Mouse (Mus musculus) forebrain, embryonic 12.5 days (tissue): ENCODE measurements at regions not wholly inside any gene's neighbourhood (a gene's known extent, or its start where the extent isn't known, plus 50 kb on each side); places are given as distances from the start of the nearest gene placed in this dataset.
"Not testable (repeated sequence)": the region's sequence is repeated elsewhere in the genome, so short reads cannot be mapped to it uniquely, and the experiment has no call there.

Experiments
- ATAC-seq: fragments of 200-750 bp; cut with Nextera tagmentation; 2 replicates; pipeline ENCODE4 v1.8.0; 2017; ENCODE audit warnings: moderate TSS enrichment; ENCODE audit not compliant: low FRiP score
- H3K27ac ChIP-seq: fragments of 300-500 bp; sonication (generic); 2 replicates; pipeline ENCODE4 v1.5.1; 2016; ENCODE audit warnings: mild to moderate bottlenecking
- H3K27me3 ChIP-seq: fragments of 300-500 bp; sonication (generic); 2 replicates; pipeline ENCODE4 v1.6.1; 2016; ENCODE audit warnings: mild to moderate bottlenecking
- H3K36me3 ChIP-seq: fragments of 300-500 bp; sonication (generic); replicated peaks from 2 replicates; pipeline ENCODE4 v1.6.1; 2016; ENCODE audit warnings: mild to moderate bottlenecking
- H3K4me1 ChIP-seq: fragments of 300-500 bp; sonication (generic); 2 replicates; pipeline ENCODE4 v1.6.1; 2016
- H3K4me2 ChIP-seq: fragments of 300-500 bp; sonication (generic); 2 replicates; pipeline ENCODE4 v1.6.1; 2016; ENCODE audit warnings: mild to moderate bottlenecking, moderate library complexity
- H3K4me3 ChIP-seq: fragments of 300-500 bp; sonication (generic); replicated peaks from 2 replicates; pipeline ENCODE4 v1.5.1; 2016; ENCODE audit warnings: mild to moderate bottlenecking
- H3K9ac ChIP-seq: fragments of 300-500 bp; sonication (generic); 2 replicates; pipeline ENCODE4 v1.6.1; 2016; ENCODE audit warnings: mild to moderate bottlenecking
- H3K9me3 ChIP-seq: fragments of 300-500 bp; sonication (generic); 2 replicates; pipeline ENCODE4 v1.6.1; 2016
- WGBS: fragments of 180-500 bp; shearing (Covaris S2); methylation state at CpG from one replicate; pipeline ENCODE4 v1.1.7; 2016; 5-methylcytosine and 5-hydroxymethylcytosine counted together

- Histone ChIP-seq H3K27me3 (no peaks in the 10 kb centered on the region), H3K4me1 (no peaks in the 10 kb centered on the region), H3K4me2 (no peak overlapping the region), H3K36me3 (no peaks in the 10 kb centered on the region), H3K4me3 (no peak overlapping the region), H3K9me3 (no peaks in the 10 kb centered on the region), H3K9ac (no peak overlapping the region), H3K27ac (no peak overlapping the region)
- ATAC-seq, result no peak
- 64% methylated on average over 2 of the region's 2 CpGs for WGBS
Observed at GRCm38 (mm10) chr14:104410730-104411129, 57.1 kb downstream of the Pou4f1 start.

DNA sequence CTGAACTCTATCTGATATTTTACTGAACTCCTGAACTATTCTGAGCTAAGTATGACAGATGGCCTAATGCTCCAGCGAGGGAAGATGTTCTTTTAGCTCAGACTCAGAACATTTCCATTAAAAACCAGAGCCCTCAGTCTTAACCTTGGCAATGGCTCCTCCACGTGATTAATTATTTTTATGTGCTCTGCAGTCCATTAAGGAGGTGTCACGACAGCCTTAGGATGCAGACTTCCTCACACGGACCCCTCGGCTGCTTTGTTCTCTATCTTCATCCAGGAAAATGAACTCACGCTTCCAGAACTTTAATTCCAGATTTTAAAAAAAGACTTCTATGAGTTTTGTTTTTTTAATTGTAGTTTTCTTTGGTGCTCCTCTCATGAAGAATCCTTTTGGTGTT lies 57.5 kb downstream of the Pou4f1 start:
- no peak for ATAC-seq

GRCm38 (mm10) chr14:104406062-104406461 lies 61.7 kb downstream of the Pou4f1 start:
- Histone ChIP-seq H3K27ac (no peak overlapping the region), H3K9ac (no peak overlapping the region), H3K4me2 (no peak overlapping the region), H3K4me3 (no peak overlapping the region), H3K4me1 (no peaks in the 10 kb centered on the region), H3K36me3 (no peaks in the 10 kb centered on the region), H3K9me3 (no peaks in the 10 kb centered on the region), H3K27me3 (no peaks in the 10 kb centered on the region)
- no peak for ATAC-seq
- 84% methylated on average over 3 of the region's 3 CpGs for WGBS

More for the DNA sequence above, 57.5 kb downstream of the Pou4f1 start:
- Histone ChIP-seq H3K27me3 (no peaks in the 10 kb centered on the region), H3K4me1 (no peaks in the 10 kb centered on the region), H3K4me3 (no peak overlapping the region), H3K27ac (no peak overlapping the region), H3K9me3 (no peaks in the 10 kb centered on the region), H3K9ac (no peak overlapping the region), H3K4me2 (no peak overlapping the region), H3K36me3 (no peaks in the 10 kb centered on the region)
- WGBS, result 72% methylated on average over 6 of the region's 6 CpGs

- no peak overlapping the region for H3K4me3 ChIP-seq
- peaks cover 5% of the 10 kb centered on the region; the same call in 1 of the 2 replicates for H3K4me1 ChIP-seq
- no peak overlapping the region for H3K9ac ChIP-seq
- 75% methylated on average over 8 of the region's 8 CpGs for WGBS
- ATAC-seq, result no peak
- H3K27ac ChIP-seq, result 0 out of 2 replicates have a peak overlapping the region, but pooled peaks have one; percentile 15
- no peaks in the 10 kb centered on the region for H3K27me3 ChIP-seq
- no peaks in the 10 kb centered on the region for H3K9me3 ChIP-seq
- no peaks in the 10 kb centered on the region for H3K36me3 ChIP-seq
- no peak overlapping the region for H3K4me2 ChIP-seq
Observed at GRCm38 (mm10) chr14:104389297-104390071, 78.3 kb downstream of the Pou4f1 start.

DNA sequence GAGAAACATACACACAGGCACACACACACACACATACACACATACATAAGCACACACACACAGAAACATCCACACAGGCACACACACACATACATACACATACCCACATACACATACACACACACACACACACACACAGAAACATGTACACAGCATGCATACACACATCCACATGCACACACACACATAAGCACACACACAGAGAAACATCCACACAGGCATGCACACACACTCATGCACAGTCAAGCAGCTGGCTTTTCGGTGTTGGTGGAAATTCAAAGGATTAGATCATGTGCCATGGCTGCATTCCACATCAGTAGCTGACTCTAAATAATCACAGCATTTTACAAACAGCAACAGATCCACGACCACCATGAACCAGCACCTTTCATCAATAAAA lies 78.9 kb downstream of the Pou4f1 start:
- Histone ChIP-seq H3K27me3 (no peaks in the 10 kb centered on the region), H3K27ac (no peak overlapping the region), H3K4me2 (no peak overlapping the region), H3K4me1 (peaks cover 5% of the 10 kb centered on the region; the same call in 1 of the 2 replicates), H3K36me3 (no peaks in the 10 kb centered on the region), H3K9me3 (no peaks in the 10 kb centered on the region), H3K9ac (no peak overlapping the region), H3K4me3 (no peak overlapping the region)
- WGBS, result 64% methylated on average over 2 of the region's 2 CpGs
- no peak for ATAC-seq

GRCm38 (mm10) chr14:104380986-104381385 lies 86.8 kb downstream of the Pou4f1 start:
- no peak overlapping the region for H3K27ac ChIP-seq
- ATAC-seq, result no peak; the same call in none of the 2 replicates

DNA sequence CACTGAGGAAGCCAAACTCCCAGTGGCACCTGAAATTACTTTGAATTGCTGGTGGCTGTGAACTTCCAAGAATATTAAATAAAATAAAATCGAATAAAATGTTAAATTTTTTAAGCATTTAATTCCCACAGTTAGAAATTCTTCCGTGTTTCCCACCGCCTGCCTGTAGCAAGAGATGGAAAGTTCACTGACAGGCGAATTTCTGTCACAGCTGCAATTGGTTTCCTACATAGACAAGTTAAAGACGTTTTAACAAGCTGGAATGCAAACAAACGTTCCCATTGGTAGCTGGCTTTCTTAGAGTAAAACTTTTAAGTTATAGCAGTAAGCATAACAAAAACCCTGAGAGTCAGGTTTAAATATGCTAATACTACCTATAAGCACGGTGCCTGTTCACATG lies 95.0 kb downstream of the Pou4f1 start:
- Histone ChIP-seq H3K36me3 (no peaks in the 10 kb centered on the region), H3K27ac (no peak overlapping the region), H3K4me1 (peaks cover 3% of the 10 kb centered on the region; the same call in 1 of the 2 replicates), H3K9ac (no peak overlapping the region), H3K27me3 (no peaks in the 10 kb centered on the region), H3K4me2 (no peak overlapping the region), H3K9me3 (no peaks in the 10 kb centered on the region), H3K4me3 (no peak overlapping the region)
- WGBS, result 82% methylated on average over 7 of the region's 7 CpGs
- no peak for ATAC-seq

More at GRCm38 (mm10) chr14:104380986-104381385, 86.8 kb downstream of the Pou4f1 start:
- Histone ChIP-seq H3K27me3 (no peaks in the 10 kb centered on the region), H3K4me2 (no peak overlapping the region), H3K9ac (no peak overlapping the region), H3K36me3 (no peaks in the 10 kb centered on the region), H3K4me1 (peaks cover 8% of the 10 kb centered on the region; the same call in 1 of the 2 replicates), H3K9me3 (no peaks in the 10 kb centered on the region), H3K4me3 (no peak overlapping the region)
- 51% methylated on average over 5 of the region's 5 CpGs for WGBS

GRCm38 (mm10) chr14:104356636-104357035 lies 111.2 kb downstream of the Pou4f1 start:
- Histone ChIP-seq H3K27me3 (no peaks in the 10 kb centered on the region), H3K36me3 (no peaks in the 10 kb centered on the region), H3K4me1 (peaks cover 5% of the 10 kb centered on the region; the same call in 1 of the 2 replicates), H3K9me3 (no peaks in the 10 kb centered on the region), H3K9ac (no peak overlapping the region), H3K4me2 (no peak overlapping the region), H3K4me3 (no peak overlapping the region), H3K27ac (no peak overlapping the region)
- WGBS, result 86% methylated on average over 1 of the region's 1 CpGs
- ATAC-seq, result no peak

GRCm38 (mm10) chr14:104336783-104337182 lies 131.0 kb downstream of the Pou4f1 start:
- H3K4me1 ChIP-seq, H3K27me3 ChIP-seq, ATAC-seq, H3K9me3 ChIP-seq, H3K4me2 ChIP-seq, H3K4me3 ChIP-seq, H3K9ac ChIP-seq, H3K27ac ChIP-seq, H3K36me3 ChIP-seq: not testable (repeated sequence)
- WGBS, result 95% methylated on average over 15 of the region's 15 CpGs

- H3K4me2 ChIP-seq, result no peak overlapping the region
- H3K4me1 ChIP-seq, result no peaks in the 10 kb centered on the region
- no peak overlapping the region for H3K9ac ChIP-seq
- H3K4me3 ChIP-seq, result no peak overlapping the region
- no peaks in the 10 kb centered on the region for H3K36me3 ChIP-seq
- H3K9me3 ChIP-seq, result no peaks in the 10 kb centered on the region
- no peaks in the 10 kb centered on the region for H3K27me3 ChIP-seq
- H3K27ac ChIP-seq, result no peak overlapping the region
- 54% methylated on average over 10 of the region's 10 CpGs for WGBS
- 0 out of 2 replicates have a peak, but pooled peaks have one; percentile 51 for ATAC-seq
Observed at GRCm38 (mm10) chr14:104326089-104326488, 141.7 kb downstream of the Pou4f1 start.

DNA sequence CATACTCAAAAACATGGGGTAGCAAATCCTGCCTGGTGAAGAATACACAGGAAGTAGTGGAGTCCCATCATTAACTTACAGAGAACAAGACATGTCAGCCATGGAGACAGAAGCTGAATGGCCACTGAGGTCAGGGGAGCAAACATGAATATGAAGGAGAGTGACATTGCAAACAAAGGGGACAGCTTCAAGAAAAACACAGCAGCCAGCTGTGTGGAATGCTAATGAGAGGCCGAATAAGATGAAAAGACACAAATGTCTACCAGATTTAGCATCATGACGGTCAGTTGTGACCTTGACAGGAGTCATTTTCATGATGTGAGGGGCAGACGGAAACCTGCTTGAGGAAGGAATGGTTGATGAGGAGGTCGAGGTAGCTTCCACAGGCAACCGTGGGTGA lies 167.7 kb downstream of the Pou4f1 start:
- 62% methylated on average over 5 of the region's 5 CpGs for WGBS
- Histone ChIP-seq H3K27me3 (peaks cover 37% of the 10 kb centered on the region), H3K9ac (no peak overlapping the region), H3K9me3 (no peaks in the 10 kb centered on the region), H3K4me1 (peaks cover 23% of the 10 kb centered on the region), H3K4me2 (no peak overlapping the region), H3K36me3 (no peaks in the 10 kb centered on the region), H3K27ac (no peak overlapping the region), H3K4me3 (no peak overlapping the region)
- no peak for ATAC-seq

GRCm38 (mm10) chr14:104298312-104298711 lies 169.5 kb downstream of the Pou4f1 start:
- WGBS, result 7% methylated on average over 4 of the region's 4 CpGs

More at GRCm38 (mm10) chr14:104298312-104298711, 169.5 kb downstream of the Pou4f1 start:
- H3K9me3 ChIP-seq, result no peaks in the 10 kb centered on the region
- no peak overlapping the region for H3K4me2 ChIP-seq
- ATAC-seq, result peak; percentile 88
- H3K9ac ChIP-seq, result no peak overlapping the region
- H3K36me3 ChIP-seq, result no peaks in the 10 kb centered on the region
- H3K27ac ChIP-seq, result no peak overlapping the region
- H3K4me3 ChIP-seq, result no peak overlapping the region
- H3K27me3 ChIP-seq, result peaks cover 48% of the 10 kb centered on the region
- H3K4me1 ChIP-seq, result peaks cover 30% of the 10 kb centered on the region
